Mouse (Mus musculus): ENCODE data around the gene Hmcn1.

DNA sequence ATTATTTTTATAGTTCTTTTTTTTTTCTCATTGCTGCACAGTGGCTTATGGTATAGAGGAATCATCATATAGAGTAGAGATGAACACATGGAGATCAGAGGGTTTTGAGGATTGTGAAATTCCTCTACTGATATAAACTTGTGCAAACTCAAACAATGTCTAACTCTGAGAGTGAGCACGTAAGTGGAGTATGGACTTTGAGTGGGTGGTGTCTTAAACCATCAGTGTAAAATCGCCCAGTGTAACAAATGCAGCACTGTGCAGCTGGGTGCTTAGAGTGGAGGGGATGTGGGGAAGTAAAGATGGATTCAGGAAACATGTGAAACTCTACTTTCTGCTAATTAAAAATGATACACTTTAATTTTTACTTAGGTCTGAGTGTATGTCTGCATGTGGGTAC, 408.8 kb downstream of the Hmcn1 start:
- TF ChIP-seq POLR2A (IDR thresholded peaks at IDR 0.05; ENCODE audit: insufficient read depth, low read depth, low read length) (no peak), CTCF (IDR thresholded peaks at IDR 0.05; ENCODE audit: insufficient read depth, low read depth, low read length) (no peak)
